Mouse (Mus musculus): ENCODE data around the gene Zfp69.

- no peak for TF ChIP-seq CTCF (conservative IDR thresholded peaks at IDR 0.05; ENCODE audit: insufficient read depth, insufficient read length, low read depth, low read length)
- no peak for TF ChIP-seq POLR2A (IDR thresholded peaks at IDR 0.05; ENCODE audit: low read depth, low read length)
Observed at GRCm38 (mm10) chr4:120894584-120894983, 56.9 kb downstream of the Zfp69 start.
